Mouse (Mus musculus) MEL (cell line): ENCODE data around the gene Dctd.

ENCODE experiments used
- CHD2 ChIP-seq: IDR thresholded peaks from 2 replicates; pipeline ENCODE4 v1.6.1; 2011; ENCODE audit warnings: low read length, improper control_type of control experiment
- CTCF ChIP-seq, 3 experiments: IDR thresholded peaks in 2 of 3; conservative IDR thresholded peaks in 1 of 3; 2 replicates each; pipeline ENCODE4 v1.5.1; 2011 to 2012; ENCODE audit warnings: low read length in 3 of 3, low read depth in 2 of 3, mild to moderate bottlenecking in 2 of 3, improper control_type of control experiment in 1 of 3, inconsistent platforms in 1 of 3, mixed read lengths in 1 of 3, moderate library complexity in 1 of 3; ENCODE audit not compliant: control insufficient read depth in 1 of 3, insufficient read depth in 1 of 3, poor library complexity in 1 of 3, severe bottlenecking in 1 of 3
- E2F4 ChIP-seq: IDR thresholded peaks from 2 replicates; pipeline ENCODE4 v1.6.1; 2011; ENCODE audit warnings: low read depth, low read length, improper control_type of control experiment, borderline replicate concordance
- EP300 ChIP-seq, 2 experiments: IDR thresholded peaks; 2 replicates each; pipeline ENCODE4 v1.6.1; 2011; ENCODE audit warnings: improper control_type of control experiment in 2 of 2, low read length in 2 of 2, low read depth in 1 of 2, mild to moderate bottlenecking in 1 of 2
- GABPA ChIP-seq: IDR thresholded peaks from 2 replicates; pipeline ENCODE4 v1.6.1; 2012; ENCODE audit warnings: low read depth, mild to moderate bottlenecking, inconsistent platforms, low read length, improper control_type of control experiment, moderate library complexity
- KAT2A ChIP-seq: conservative IDR thresholded peaks from 2 replicates; pipeline ENCODE4 v1.6.1; 2012; ENCODE audit warnings: low read depth, low read length, improper control_type of control experiment, inconsistent platforms
- MAX ChIP-seq: IDR thresholded peaks from 2 replicates; pipeline ENCODE4 v1.6.1; 2011; ENCODE audit warnings: low read length, improper control_type of control experiment
- MAZ ChIP-seq: IDR thresholded peaks from 2 replicates; pipeline ENCODE4 v1.6.1; 2012; ENCODE audit warnings: low read depth, mild to moderate bottlenecking, inconsistent platforms, low read length, improper control_type of control experiment
- MYB ChIP-seq: IDR thresholded peaks from 2 replicates; pipeline ENCODE4 v1.6.1; 2011; ENCODE audit warnings: mild to moderate bottlenecking, low read depth, low read length, improper control_type of control experiment
- POLR2AphosphoS2 ChIP-seq: IDR thresholded peaks from 2 replicates; pipeline ENCODE4 v1.6.1; 2011; ENCODE audit warnings: low read length, improper control_type of control experiment
- RAD21 ChIP-seq: IDR thresholded peaks from 2 replicates; pipeline ENCODE4 v1.6.1; 2011; ENCODE audit warnings: mild to moderate bottlenecking, low read depth, low read length, improper control_type of control experiment
- UBTF ChIP-seq: IDR thresholded peaks from 2 replicates; pipeline ENCODE4 v1.6.1; 2012; ENCODE audit warnings: low read depth, mild to moderate bottlenecking, inconsistent platforms, low read length, improper control_type of control experiment, moderate library complexity, borderline replicate concordance; ENCODE audit not compliant: insufficient read depth
- ZC3H11A ChIP-seq: IDR thresholded peaks from 2 replicates; pipeline ENCODE4 v1.6.1; 2012; ENCODE audit warnings: low read depth, mild to moderate bottlenecking, inconsistent platforms, low read length, improper control_type of control experiment

GRCm38 (mm10) chr8:48195971-48196370 lies 97.1 kb downstream of the Dctd start:
- TF ChIP-seq CTCF (IDR thresholded peaks at IDR 0.05 in 2 of 3, conservative IDR thresholded peaks at IDR 0.05 in 1 of 3; ENCODE audit: control insufficient read depth in 1 of 3, insufficient read depth in 1 of 3, low read depth in 2 of 3, low read length in 3 of 3, poor library complexity in 1 of 3, severe bottlenecking in 1 of 3) (no peak), RAD21 (no peak), CHD2 (no peak), UBTF (no peak), ZC3H11A (no peak), MAX (no peak), MAZ (no peak), MYB (no peak), EP300 (IDR thresholded peaks at IDR 0.05; ENCODE audit: low read depth in 1 of 2, low read length in 2 of 2) (no peak), GABPA (no peak), KAT2A (no peak), POLR2AphosphoS2 (no peak), E2F4 (no peak)
